Mouse (Mus musculus) intestine, embryonic 16.5 days (tissue): ENCODE results near the gene Tns2. TPM values are rescaled to one million over a fixed set of nuclear protein-coding genes. Genes with fewer than 3 reads are reported as not detected.

Source experiments
- ATAC-seq: fragments of 200-750 bp; cut with Nextera tagmentation; 2 replicates; pipeline ENCODE4 v1.8.0; 2017; ENCODE audit warnings: moderate TSS enrichment, moderate library complexity
- H3K27ac ChIP-seq: fragments of 300-500 bp; sonication (generic); 2 replicates; pipeline ENCODE4 v1.5.1; 2014; ENCODE audit warnings: mild to moderate bottlenecking, low read length
- H3K27me3 ChIP-seq: fragments of 300-500 bp; sonication (generic); replicated peaks from 2 replicates; pipeline ENCODE4 v1.6.1; 2014; ENCODE audit warnings: low read length, control low read depth, mixed read lengths; ENCODE audit not compliant: control insufficient read depth, insufficient read depth
- H3K36me3 ChIP-seq: fragments of 300-500 bp; sonication (generic); 2 replicates; pipeline ENCODE4 v1.6.1; 2014; ENCODE audit warnings: low read length, control low read depth; ENCODE audit not compliant: control insufficient read depth, insufficient read depth
- H3K4me1 ChIP-seq: fragments of 300-500 bp; sonication (generic); 2 replicates; pipeline ENCODE4 v1.6.1; 2014; ENCODE audit warnings: low read length, control low read depth, mixed read lengths; ENCODE audit not compliant: control insufficient read depth, insufficient read depth
- H3K4me2 ChIP-seq: fragments of 300-500 bp; sonication (generic); 2 replicates; pipeline ENCODE4 v1.6.1; 2014; ENCODE audit warnings: low read depth, low read length, control low read depth
- H3K4me3 ChIP-seq: fragments of 300-500 bp; sonication (generic); 2 replicates; pipeline ENCODE4 v1.5.1; 2014; ENCODE audit warnings: mild to moderate bottlenecking, low read length
- H3K9ac ChIP-seq: fragments of 300-500 bp; sonication (generic); 2 replicates; pipeline ENCODE4 v1.6.1; 2014; ENCODE audit warnings: low read depth, low read length
- H3K9me3 ChIP-seq: fragments of 300-500 bp; sonication (generic); 2 replicates; pipeline ENCODE4 v1.6.1; 2016; ENCODE audit warnings: low read length, control low read depth; ENCODE audit not compliant: control insufficient read depth
- WGBS: fragments of 180-500 bp; shearing (Covaris S2); extraction: QIAGEN DNeasy Blood & Tissue Kit; methylation state at CpG from one replicate; pipeline ENCODE4 v1.1.7; 2014; 5-methylcytosine and 5-hydroxymethylcytosine counted together
- polyA plus RNA-seq: library from polyadenylated mRNA; unstranded; fragments of >200 nt; fragmentation: Nextera tagmentation; extraction: Ambion mirVana; gene quantifications from 2 replicates; pipeline ENCODE4 v1.2.1, GENCODE M21; 2015

The Tns2 gene
- polyA plus RNA-seq, 1 experiment from 2014 or later = 26.4 TPM

- peaks cover 22% of the 10 kb centered on the region for H3K36me3 ChIP-seq
- H3K27ac ChIP-seq = no peak overlapping the region
- no peaks in the 10 kb centered on the region for H3K27me3 ChIP-seq
- ATAC-seq = no peak
- 79% methylated on average over 4 of the region's 4 CpGs for WGBS
- no peak overlapping the region for H3K4me2 ChIP-seq
- H3K4me3 ChIP-seq = no peak overlapping the region
- H3K9me3 ChIP-seq = no peaks in the 10 kb centered on the region
- peaks cover 11% of the 10 kb centered on the region; the same call in 1 of the 2 replicates for H3K4me1 ChIP-seq
- no peak overlapping the region for H3K9ac ChIP-seq
Observed at GRCm38 (mm10) chr15:102113674-102114073, 13.5 kb downstream of the Tns2 start.

GRCm38 (mm10) chr15:102114651-102115260 lies 14.5 kb downstream of the Tns2 start:
- peaks cover 15% of the 10 kb centered on the region for H3K36me3 ChIP-seq
- H3K27me3 ChIP-seq = no peaks in the 10 kb centered on the region
- whole genome bisulfite sequencing = 87% methylated on average over 7 of the region's 7 CpGs
- no peaks in the 10 kb centered on the region for H3K9me3 ChIP-seq
- ATAC-seq = no peak
- H3K9ac ChIP-seq = no peak overlapping the region
- no peak overlapping the region for H3K4me2 ChIP-seq
- no peak overlapping the region for H3K4me3 ChIP-seq
- peaks cover 10% of the 10 kb centered on the region; the same call in 1 of the 2 replicates for H3K4me1 ChIP-seq
- H3K27ac ChIP-seq = no peak overlapping the region

- ATAC-seq = peak; percentile 75
- no peaks in the 10 kb centered on the region for H3K9me3 ChIP-seq
- no peaks in the 10 kb centered on the region for H3K27me3 ChIP-seq
- H3K4me3 ChIP-seq = no peak overlapping the region
- H3K27ac ChIP-seq = no peak overlapping the region
- no peak overlapping the region for H3K9ac ChIP-seq
- no peak overlapping the region for H3K4me2 ChIP-seq
- peaks cover 12% of the 10 kb centered on the region for H3K36me3 ChIP-seq
- WGBS = 70% methylated on average over 9 of the region's 9 CpGs
- peaks cover 10% of the 10 kb centered on the region; the same call in 1 of the 2 replicates for H3K4me1 ChIP-seq
Observed at GRCm38 (mm10) chr15:102115731-102116231, 15.6 kb downstream of the Tns2 start.

GRCm38 (mm10) chr15:102116753-102117415 lies 16.7 kb downstream of the Tns2 start:
- no peak for ATAC-seq
- peaks cover 10% of the 10 kb centered on the region; the same call in 1 of the 2 replicates for H3K4me1 ChIP-seq
- no peak overlapping the region for H3K9ac ChIP-seq
- no peaks in the 10 kb centered on the region for H3K9me3 ChIP-seq
- no peak overlapping the region for H3K4me3 ChIP-seq
- H3K4me2 ChIP-seq = no peak overlapping the region
- peaks cover 12% of the 10 kb centered on the region for H3K36me3 ChIP-seq
- no peak overlapping the region for H3K27ac ChIP-seq
- no peaks in the 10 kb centered on the region for H3K27me3 ChIP-seq
- 69% methylated on average over 11 of the region's 11 CpGs for WGBS

- Histone ChIP-seq H3K27ac (no peak overlapping the region), H3K36me3 (peaks cover 12% of the 10 kb centered on the region), H3K4me1 (peaks cover 10% of the 10 kb centered on the region; the same call in 1 of the 2 replicates), H3K9ac (no peak overlapping the region), H3K4me3 (no peak overlapping the region), H3K4me2 (no peak overlapping the region), H3K9me3 (no peaks in the 10 kb centered on the region), H3K27me3 (no peaks in the 10 kb centered on the region)
- no peak for ATAC-seq
- 74% methylated on average over 18 of the region's 19 CpGs for WGBS
Observed at GRCm38 (mm10) chr15:102117461-102118443, 17.5 kb downstream of the Tns2 start.

GRCm38 (mm10) chr15:102118591-102118990 lies 18.4 kb downstream of the Tns2 start:
- no peak overlapping the region for H3K4me2 ChIP-seq
- ATAC-seq = no peak
- no peak overlapping the region for H3K4me3 ChIP-seq
- H3K27ac ChIP-seq = no peak overlapping the region
- H3K27me3 ChIP-seq = no peaks in the 10 kb centered on the region
- H3K4me1 ChIP-seq = peaks cover 10% of the 10 kb centered on the region; the same call in 1 of the 2 replicates
- H3K9ac ChIP-seq = 0 out of 2 replicates have a peak overlapping the region, but pooled peaks have one; percentile 24
- H3K36me3 ChIP-seq = peaks cover 13% of the 10 kb centered on the region
- no peaks in the 10 kb centered on the region for H3K9me3 ChIP-seq
- 91% methylated on average over 4 of the region's 4 CpGs for WGBS

- peaks cover 13% of the 10 kb centered on the region for H3K36me3 ChIP-seq
Observed at GRCm38 (mm10) chr15:102119121-102119830, 19.1 kb downstream of the Tns2 start.

GRCm38 (mm10) chr15:102119831-102120170 lies 19.6 kb downstream of the Tns2 start:
- Histone ChIP-seq H3K27me3 (no peaks in the 10 kb centered on the region), H3K9ac (no peak overlapping the region), H3K36me3 (peaks cover 13% of the 10 kb centered on the region), H3K4me2 (no peak overlapping the region), H3K4me3 (no peak overlapping the region), H3K9me3 (no peaks in the 10 kb centered on the region), H3K4me1 (peaks cover 10% of the 10 kb centered on the region; the same call in 1 of the 2 replicates), H3K27ac (no peak overlapping the region)
- 84% methylated on average over 2 of the region's 2 CpGs for WGBS
- no peak for ATAC-seq

More at GRCm38 (mm10) chr15:102119121-102119830, 19.1 kb downstream of the Tns2 start:
- peaks cover 10% of the 10 kb centered on the region; the same call in 1 of the 2 replicates for H3K4me1 ChIP-seq
- no peaks in the 10 kb centered on the region for H3K9me3 ChIP-seq
- no peak overlapping the region for H3K4me2 ChIP-seq
- WGBS = 73% methylated on average over 8 of the region's 8 CpGs
- 0 out of 2 replicates have a peak overlapping the region, but pooled peaks have one; percentile 24 for H3K9ac ChIP-seq
- ATAC-seq = no peak
- H3K27ac ChIP-seq = no peak overlapping the region
- H3K4me3 ChIP-seq = no peak overlapping the region
- H3K27me3 ChIP-seq = no peaks in the 10 kb centered on the region
